Mouse (Mus musculus): ENCODE data around the gene Sntb2. TPM values are rescaled to one million over a fixed set of nuclear protein-coding genes. Genes with fewer than 3 reads are reported as not detected.

Gene Sntb2
- polyA plus RNA-seq, 1 experiment from 2014 or later = 11.8 TPM

DNA sequence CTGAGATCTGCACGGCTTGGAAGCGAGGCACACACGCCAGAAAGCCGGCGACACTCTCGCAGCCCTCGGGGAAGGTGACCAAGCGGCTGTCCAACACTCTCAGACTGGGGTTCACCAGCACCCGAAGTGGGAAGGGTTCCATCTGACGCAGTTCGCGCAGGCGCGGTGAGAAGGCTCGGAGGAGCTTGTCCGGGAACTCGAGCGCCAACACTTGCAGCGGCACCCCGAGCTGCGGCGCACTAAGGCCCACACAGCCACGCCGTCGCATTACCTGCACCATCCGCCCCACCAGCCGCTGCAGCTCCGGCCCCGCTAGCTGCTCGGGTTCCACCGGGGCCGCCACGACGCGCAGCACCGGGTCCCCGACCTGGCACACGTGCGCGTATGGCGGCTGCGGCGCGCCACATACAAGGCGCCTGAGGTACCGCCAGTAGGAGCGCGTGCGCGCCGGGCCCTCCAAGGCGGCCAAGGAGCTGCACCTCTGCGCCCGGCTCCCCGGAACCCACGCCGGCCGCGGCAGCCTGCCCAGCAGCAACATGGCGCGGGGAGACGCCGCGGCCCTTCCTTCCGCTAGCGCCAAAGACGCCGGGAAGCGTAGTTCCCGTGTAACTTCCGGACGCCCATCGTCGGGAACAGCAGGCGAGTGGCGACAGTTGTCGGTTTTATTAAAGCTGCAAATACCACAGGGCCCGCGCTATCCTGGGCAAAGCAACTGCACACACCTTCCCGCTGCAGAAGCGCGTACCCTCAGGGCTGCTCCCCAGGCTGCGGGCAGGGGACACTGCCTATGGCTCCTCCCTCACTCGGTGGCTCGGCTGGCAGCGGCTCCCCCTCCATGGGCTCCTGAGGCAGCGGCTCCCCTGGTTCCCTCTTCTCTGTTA, 112.8 kb downstream of the Sntb2 start, which contains the start of gene Pdf:
TSS of gene Pdf (minus strand) at position 554 of the 881 bp plus-strand sequence.
- under 1% methylated on average over 87 of the region's 87 CpGs for WGBS
- H3K4me1 ChIP-seq (ENCODE audit: control insufficient read depth, insufficient read depth, low read length) = peaks cover 4% of the 10 kb centered on the region
- peak; percentile 87 for ATAC-seq (ENCODE audit: insufficient read depth, low FRiP score)
- H3K27me3 ChIP-seq (ENCODE audit: control insufficient read depth, insufficient read depth, low read length) = no peaks in the 10 kb centered on the region
- peak within 1 kb of the TSS; percentile 86 for H3K4me2 ChIP-seq (ENCODE audit: low read depth, low read length)
- H3K9me3 ChIP-seq (replicated peaks; ENCODE audit: control insufficient read depth, low read length) = no peaks in the 10 kb centered on the region
- H3K36me3 ChIP-seq (ENCODE audit: control insufficient read depth, insufficient read depth, low read length) = peaks cover 21% of the 10 kb centered on the region
- peak within 1 kb of the TSS; percentile 89 for H3K9ac ChIP-seq (ENCODE audit: low read length)
- H3K4me3 ChIP-seq (replicated peaks; ENCODE audit: low read length) = peak within 1 kb of the TSS; percentile 82
- H3K27ac ChIP-seq (ENCODE audit: low read length) = peak within 1 kb of the TSS; percentile 93

DNA sequence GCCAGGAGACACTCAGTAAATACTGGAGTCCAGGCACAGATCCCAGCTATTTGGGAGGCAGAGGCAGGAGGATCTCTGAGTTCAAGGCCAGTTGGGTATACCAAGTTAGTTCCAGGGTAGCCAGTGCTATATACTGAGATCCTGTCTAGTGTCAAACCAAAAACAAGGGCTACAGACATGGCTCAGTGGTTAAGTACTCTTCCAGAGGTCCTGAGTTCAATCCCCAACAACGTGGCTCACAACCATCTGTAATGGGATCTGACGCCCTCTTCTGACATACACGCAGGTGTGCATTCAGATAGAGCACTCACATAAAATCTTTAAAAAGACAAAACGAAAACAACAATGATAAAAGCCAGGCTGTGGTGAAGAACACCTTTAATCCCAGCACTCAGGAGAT, 113.9 kb downstream of the Sntb2 start:
- Histone ChIP-seq H3K9me3 (replicated peaks; ENCODE audit: control insufficient read depth, low read length) (no peaks in the 10 kb centered on the region), H3K4me2 (ENCODE audit: low read depth, low read length) (peak overlapping the region; percentile 86; the same call in 1 of the 2 replicates), H3K9ac (ENCODE audit: low read length) (no peak overlapping the region), H3K4me1 (ENCODE audit: control insufficient read depth, insufficient read depth, low read length) (peaks cover 4% of the 10 kb centered on the region), H3K4me3 (replicated peaks; ENCODE audit: low read length) (peak overlapping the region; percentile 82; the same call in 1 of the 2 replicates), H3K27ac (ENCODE audit: low read length) (no peak overlapping the region), H3K36me3 (ENCODE audit: control insufficient read depth, insufficient read depth, low read length) (peaks cover 12% of the 10 kb centered on the region), H3K27me3 (ENCODE audit: control insufficient read depth, insufficient read depth, low read length) (no peaks in the 10 kb centered on the region)
- 95% methylated on average over 4 of the region's 4 CpGs for WGBS
- no peak for ATAC-seq (ENCODE audit: insufficient read depth, low FRiP score)

DNA sequence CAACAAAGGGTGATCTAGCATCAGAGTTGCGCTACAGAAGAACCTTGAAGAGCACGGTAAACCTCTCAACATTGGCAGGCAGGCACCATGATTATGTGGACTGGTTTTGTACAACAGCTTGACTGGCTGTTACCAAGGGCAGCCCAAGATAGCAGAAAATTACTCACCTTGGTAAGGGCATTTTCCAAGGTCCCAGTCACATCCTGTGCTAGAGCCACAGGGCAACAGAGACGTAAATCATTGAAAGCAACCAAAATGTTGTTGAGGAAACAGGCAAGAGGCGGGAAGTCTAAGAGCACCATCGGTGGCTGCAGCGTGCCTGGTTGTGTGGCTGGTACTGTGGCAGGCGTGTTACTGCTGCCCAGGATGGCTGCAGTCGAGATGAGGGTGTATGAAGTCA, 116.5 kb downstream of the Sntb2 start:
- Histone ChIP-seq H3K4me2 (ENCODE audit: low read depth, low read length) (no peak overlapping the region), H3K27me3 (ENCODE audit: control insufficient read depth, insufficient read depth, low read length) (no peaks in the 10 kb centered on the region), H3K9me3 (replicated peaks; ENCODE audit: control insufficient read depth, low read length) (no peaks in the 10 kb centered on the region), H3K36me3 (ENCODE audit: control insufficient read depth, insufficient read depth, low read length) (peaks cover 12% of the 10 kb centered on the region), H3K4me1 (ENCODE audit: control insufficient read depth, insufficient read depth, low read length) (peaks cover 16% of the 10 kb centered on the region), H3K4me3 (replicated peaks; ENCODE audit: low read length) (no peak overlapping the region), H3K27ac (ENCODE audit: low read length) (no peak overlapping the region), H3K9ac (ENCODE audit: low read length) (no peak overlapping the region)
- ATAC-seq (ENCODE audit: insufficient read depth, low FRiP score) = no peak
- 96% methylated on average over 8 of the region's 8 CpGs for WGBS

DNA sequence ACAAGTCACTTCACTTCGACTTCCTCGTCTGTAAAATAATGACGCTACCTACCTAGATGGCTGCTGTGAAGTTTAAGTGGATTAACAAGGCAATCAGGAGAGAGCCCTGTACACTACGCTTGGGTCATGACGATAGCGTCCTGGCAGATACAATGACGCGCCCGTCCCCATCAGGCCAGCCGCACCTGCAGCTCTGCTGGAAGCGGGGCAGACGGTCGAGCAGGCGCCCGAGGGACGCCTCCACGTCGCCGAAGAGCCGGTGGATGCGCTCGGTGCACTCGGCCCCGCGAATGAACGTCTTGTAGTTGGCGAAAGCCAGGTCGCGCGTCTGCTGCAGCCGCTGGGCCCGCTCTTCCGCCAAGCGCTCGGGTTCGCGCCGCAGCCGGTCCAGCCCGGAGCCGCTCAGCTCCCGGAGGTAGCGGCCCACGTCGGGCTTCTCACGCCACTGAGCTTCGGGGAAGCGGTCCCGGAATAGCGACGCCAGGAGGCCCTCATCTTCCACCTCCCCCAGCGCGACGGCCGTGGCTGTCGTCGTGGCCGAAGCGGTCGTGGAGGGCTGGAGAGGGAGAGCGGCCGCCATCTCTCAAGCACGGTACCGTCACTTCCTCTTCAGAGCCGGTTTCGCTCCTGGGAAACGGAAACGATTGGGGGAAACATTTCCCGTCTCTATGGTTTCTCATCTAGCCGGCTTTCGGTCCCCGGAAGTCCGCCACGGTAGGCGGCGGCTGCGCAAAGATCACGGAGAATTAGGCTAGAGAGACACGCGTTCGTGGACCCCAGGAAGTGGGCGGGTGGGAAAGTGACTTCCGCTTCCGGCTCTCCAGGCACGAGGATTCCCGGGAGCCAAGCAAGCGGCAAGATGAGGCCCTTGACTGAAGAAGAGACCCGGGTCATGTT, 120.8 kb downstream of the Sntb2 start, which contains the start of the genes Cog8 and Nip7:
TSS of gene Cog8 (minus strand) at position 614 of the 897 bp plus-strand sequence.
TSS of gene Nip7 (plus strand) at position 802 of the 897 bp plus-strand sequence.
- Histone ChIP-seq H3K4me3 (replicated peaks; ENCODE audit: low read length) (peak within 1 kb of the TSS; percentile 59), H3K36me3 (ENCODE audit: control insufficient read depth, insufficient read depth, low read length) (peaks cover 18% of the 10 kb centered on the region), H3K4me2 (ENCODE audit: low read depth, low read length) (peak within 1 kb of the TSS; percentile 86), H3K9me3 (replicated peaks; ENCODE audit: control insufficient read depth, low read length) (no peaks in the 10 kb centered on the region), H3K4me1 (ENCODE audit: control insufficient read depth, insufficient read depth, low read length) (peaks cover 20% of the 10 kb centered on the region), H3K27ac (ENCODE audit: low read length) (peak within 1 kb of the TSS; percentile 61), H3K9ac (ENCODE audit: low read length) (peak within 1 kb of the TSS; percentile 87), H3K27me3 (ENCODE audit: control insufficient read depth, insufficient read depth, low read length) (no peaks in the 10 kb centered on the region)
- peak; percentile 95 for ATAC-seq (ENCODE audit: insufficient read depth, low FRiP score)
- under 1% methylated on average over 88 of the region's 88 CpGs for WGBS

DNA sequence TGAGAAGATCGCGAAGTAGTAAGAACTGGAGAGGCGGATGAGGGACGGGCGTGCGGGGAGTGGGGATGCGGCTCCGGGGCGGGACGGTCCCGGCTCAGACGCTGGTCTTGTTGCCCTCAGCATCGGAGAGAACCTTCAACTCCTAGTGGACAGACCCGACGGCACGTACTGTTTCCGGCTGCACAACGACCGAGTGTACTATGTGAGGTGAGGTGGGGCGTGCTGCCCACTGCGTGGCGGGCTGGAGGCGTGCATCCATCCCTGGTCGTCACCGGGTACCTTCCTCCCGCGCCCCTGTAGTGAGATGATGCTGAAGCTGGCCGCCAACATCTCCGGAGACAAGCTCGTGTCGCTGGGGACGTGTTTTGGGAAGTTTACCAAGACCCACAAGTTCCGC, 121.4 kb downstream of the Sntb2 start:
- Histone ChIP-seq H3K4me2 (ENCODE audit: low read depth, low read length) (peak overlapping the region; percentile 86), H3K36me3 (ENCODE audit: control insufficient read depth, insufficient read depth, low read length) (peaks cover 16% of the 10 kb centered on the region), H3K27ac (ENCODE audit: low read length) (peak overlapping the region; percentile 1; the same call in 1 of the 2 replicates), H3K27me3 (ENCODE audit: control insufficient read depth, insufficient read depth, low read length) (no peaks in the 10 kb centered on the region), H3K4me1 (ENCODE audit: control insufficient read depth, insufficient read depth, low read length) (peaks cover 20% of the 10 kb centered on the region), H3K9ac (ENCODE audit: low read length) (peak overlapping the region; percentile 84), H3K9me3 (replicated peaks; ENCODE audit: control insufficient read depth, low read length) (no peaks in the 10 kb centered on the region), H3K4me3 (replicated peaks; ENCODE audit: low read length) (peak overlapping the region; percentile 59)
- peak; percentile 73 for ATAC-seq (ENCODE audit: insufficient read depth, low FRiP score)
- under 1% methylated on average over 33 of the region's 33 CpGs for WGBS

DNA sequence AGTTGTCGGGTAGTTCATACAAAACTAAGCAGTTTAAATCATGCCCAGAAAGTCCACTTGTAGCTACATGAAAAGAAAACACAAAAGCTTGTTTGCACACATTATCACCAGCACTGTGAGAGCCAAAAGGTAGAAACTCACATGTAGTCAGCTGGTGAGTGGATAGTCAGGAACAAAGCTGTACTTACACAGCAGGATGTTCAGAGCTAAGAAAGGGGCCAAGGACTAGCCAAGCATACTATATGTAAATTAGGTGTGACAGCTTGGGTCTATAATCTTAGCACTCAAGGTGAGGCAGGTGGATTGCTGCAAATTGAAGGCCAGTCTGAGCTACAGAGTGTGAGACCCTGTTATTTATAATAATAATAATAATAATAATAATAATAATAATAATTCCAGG, 127.1 kb downstream of the Sntb2 start:
- peak; percentile 53; the same call in 1 of the 2 replicates for ATAC-seq (ENCODE audit: insufficient read depth, low FRiP score)
- H3K4me1 ChIP-seq (ENCODE audit: control insufficient read depth, insufficient read depth, low read length) = peaks cover 4% of the 10 kb centered on the region
- H3K9me3 ChIP-seq (replicated peaks; ENCODE audit: control insufficient read depth, low read length) = no peaks in the 10 kb centered on the region
- 73% methylated on average over 1 of the region's 1 CpGs for WGBS
- H3K4me3 ChIP-seq (replicated peaks; ENCODE audit: low read length) = no peak overlapping the region
- no peak overlapping the region for H3K9ac ChIP-seq (ENCODE audit: low read length)
- H3K27me3 ChIP-seq (ENCODE audit: control insufficient read depth, insufficient read depth, low read length) = no peaks in the 10 kb centered on the region
- no peak overlapping the region for H3K27ac ChIP-seq (ENCODE audit: low read length)
- H3K4me2 ChIP-seq (ENCODE audit: low read depth, low read length) = no peak overlapping the region
- H3K36me3 ChIP-seq (ENCODE audit: control insufficient read depth, insufficient read depth, low read length) = peaks cover 5% of the 10 kb centered on the region; the same call in 1 of the 2 replicates

DNA sequence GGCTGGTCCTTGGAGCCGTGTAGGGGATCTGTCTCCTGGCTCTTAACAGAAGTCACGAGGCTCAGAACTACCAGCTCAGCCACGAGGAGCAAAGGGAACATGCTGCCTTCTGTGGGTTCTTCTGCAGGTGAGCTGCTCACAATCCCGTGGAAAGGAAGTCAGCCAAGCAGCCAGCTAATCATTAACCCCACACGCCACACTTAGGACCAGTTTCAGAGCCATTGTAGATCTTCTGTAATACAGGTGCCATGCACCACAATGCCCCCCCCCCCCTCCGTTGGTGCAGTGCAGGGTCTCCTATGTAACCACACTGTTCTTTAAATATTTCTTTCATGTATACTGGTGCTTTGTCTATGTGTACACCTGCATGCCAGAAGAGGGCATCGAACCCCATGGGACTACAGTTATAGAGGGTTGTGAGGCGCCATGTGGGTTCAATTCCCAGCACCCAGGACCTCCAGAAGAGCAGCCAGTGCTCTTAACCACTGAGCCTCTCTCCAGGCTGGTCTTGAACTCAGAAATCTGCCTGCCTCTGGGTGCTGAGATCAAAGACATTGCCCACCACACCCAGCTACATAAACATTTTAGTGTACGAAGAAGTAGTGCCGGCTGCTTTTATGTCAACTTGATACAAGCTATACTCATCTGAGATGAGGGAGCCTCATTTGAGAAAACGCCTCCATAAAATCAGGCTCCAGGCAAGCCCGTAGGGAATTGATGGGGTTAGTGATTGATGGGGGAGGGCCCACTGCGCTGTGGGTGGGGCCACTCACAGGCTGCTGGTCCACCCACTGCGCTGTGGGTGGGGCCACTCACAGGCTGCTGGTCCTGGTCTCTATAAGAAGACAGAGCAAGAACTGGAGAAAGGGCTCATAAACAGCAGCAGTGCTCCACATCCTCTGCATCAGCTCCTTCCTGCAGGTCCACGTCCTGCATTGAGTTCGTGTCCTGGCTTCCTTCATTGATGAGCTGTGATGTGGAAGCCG, 130.3 kb downstream of the Sntb2 start, which contains the start of gene Tmed6:
TSS of gene Tmed6 (minus strand) at position 134 of the 986 bp plus-strand sequence.
- H3K9me3 ChIP-seq (replicated peaks; ENCODE audit: control insufficient read depth, low read length) = no peaks in the 10 kb centered on the region
- H3K4me2 ChIP-seq (ENCODE audit: low read depth, low read length) = no peak within 1 kb of the TSS
- H3K4me3 ChIP-seq (replicated peaks; ENCODE audit: low read length) = no peak within 1 kb of the TSS
- ATAC-seq (ENCODE audit: insufficient read depth, low FRiP score) = peak; percentile 74; the same call in 1 of the 2 replicates
- 41% methylated on average over 17 of the region's 17 CpGs for WGBS
- 0 out of 2 replicates have a peak, but pooled peaks cover 2% of the 10 kb centered on the region for H3K36me3 ChIP-seq (ENCODE audit: control insufficient read depth, insufficient read depth, low read length)
- H3K27ac ChIP-seq (ENCODE audit: low read length) = no peak within 1 kb of the TSS
- H3K4me1 ChIP-seq (ENCODE audit: control insufficient read depth, insufficient read depth, low read length) = no peaks in the 10 kb centered on the region
- H3K27me3 ChIP-seq (ENCODE audit: control insufficient read depth, insufficient read depth, low read length) = no peaks in the 10 kb centered on the region
- no peak within 1 kb of the TSS for H3K9ac ChIP-seq (ENCODE audit: low read length)
